Mouse (Mus musculus) hindbrain, embryonic 16.5 days (tissue): Measurements from ENCODE around the gene Zfp768. TPM values are rescaled to one million over a fixed set of nuclear protein-coding genes. Genes with fewer than 3 reads are reported as not detected.
"Not testable (repeated sequence)": the region's sequence is repeated elsewhere in the genome, so short reads cannot be mapped to it uniquely, and the experiment has no call there.

ENCODE experiments used
- ATAC-seq: fragments of 200-750 bp; cut with Nextera tagmentation; 2 replicates; pipeline ENCODE4 v1.8.0; 2017; ENCODE audit warnings: moderate TSS enrichment, moderate library complexity
- H3K27ac ChIP-seq: fragments of 300-500 bp; sonication (generic); 2 replicates; pipeline ENCODE4 v1.5.1; 2014; ENCODE audit warnings: low read depth, mild to moderate bottlenecking, control low read depth, low read length, moderate library complexity
- H3K27me3 ChIP-seq: fragments of 300-500 bp; sonication (generic); replicated peaks from 2 replicates; pipeline ENCODE4 v1.6.1; 2014; ENCODE audit warnings: low read length; ENCODE audit not compliant: control insufficient read depth, insufficient read depth
- H3K36me3 ChIP-seq: fragments of 300-500 bp; sonication (generic); 2 replicates; pipeline ENCODE4 v1.6.1; 2014; ENCODE audit warnings: mild to moderate bottlenecking, low read length, moderate library complexity, mixed read lengths; ENCODE audit not compliant: control insufficient read depth, insufficient read depth
- H3K4me1 ChIP-seq: fragments of 300-500 bp; sonication (generic); 2 replicates; pipeline ENCODE4 v1.6.1; 2014; ENCODE audit warnings: low read depth, low read length; ENCODE audit not compliant: control insufficient read depth, insufficient read depth
- H3K4me2 ChIP-seq: fragments of 300-500 bp; sonication (generic); 2 replicates; pipeline ENCODE4 v1.6.1; 2014; ENCODE audit warnings: mild to moderate bottlenecking, low read length, control low read depth, moderate library complexity
- H3K4me3 ChIP-seq: fragments of 300-500 bp; sonication (generic); 2 replicates; pipeline ENCODE4 v1.5.1; 2014; ENCODE audit warnings: mild to moderate bottlenecking, low read length, control low read depth, moderate library complexity
- H3K9ac ChIP-seq: fragments of 300-500 bp; sonication (generic); 2 replicates; pipeline ENCODE4 v1.6.1; 2014; ENCODE audit warnings: low read depth, mild to moderate bottlenecking, control low read depth, low read length, moderate library complexity
- H3K9me3 ChIP-seq: fragments of 300-500 bp; sonication (generic); 2 replicates; pipeline ENCODE4 v1.6.1; 2014; ENCODE audit warnings: mild to moderate bottlenecking, low read length, moderate library complexity; ENCODE audit not compliant: control insufficient read depth
- WGBS: fragments of 180-500 bp; shearing (Covaris S2); extraction: QIAGEN DNeasy Blood & Tissue Kit; methylation state at CpG from one replicate; pipeline ENCODE4 v1.1.7; 2014; 5-methylcytosine and 5-hydroxymethylcytosine counted together
- polyA plus RNA-seq: library from polyadenylated mRNA; unstranded; fragments of >200 nt; fragmentation: Nextera tagmentation; extraction: Ambion mirVana; gene quantifications from 2 replicates; pipeline ENCODE4 v1.2.1, GENCODE M21; 2015

Gene Zfp768
- polyA plus RNA-seq, result 16.3 and 17.4 TPM in 2 replicates

- Histone ChIP-seq H3K9ac (peak within 1 kb of the TSS; percentile 97), H3K4me3 (peak within 1 kb of the TSS; percentile 95)
These were observed at the start of gene Zfp768 for GRCm38 (mm10) chr7:127345512-127346325. Gene Zfp768, minus strand, starts transcription at chr7:127345589.

GRCm38 (mm10) chr7:127393944-127394333 is 48.5 kb upstream of the Zfp768 start:
- no peaks in the 10 kb centered on the region for H3K36me3 ChIP-seq
- H3K4me1 ChIP-seq, result peaks cover 10% of the 10 kb centered on the region
- H3K9me3 ChIP-seq, result no peaks in the 10 kb centered on the region
- peak overlapping the region; percentile 72 for H3K4me3 ChIP-seq
- H3K9ac ChIP-seq, result peak overlapping the region; percentile 89
- whole genome bisulfite sequencing, result 22% methylated on average over 7 of the region's 7 CpGs
- peak; percentile 19; the same call in 1 of the 2 replicates for ATAC-seq
- peak overlapping the region; percentile 71 for H3K4me2 ChIP-seq
- H3K27me3 ChIP-seq, result no peaks in the 10 kb centered on the region; the same call in 1 of the 2 replicates
- H3K27ac ChIP-seq, result peak overlapping the region; percentile 58

More at GRCm38 (mm10) chr7:127345512-127346325, at the start of gene Zfp768:
- peak within 1 kb of the TSS; percentile 73 for H3K4me2 ChIP-seq
- H3K4me1 ChIP-seq, result peaks cover 20% of the 10 kb centered on the region
- peaks cover 11% of the 10 kb centered on the region for H3K36me3 ChIP-seq
- H3K27ac ChIP-seq, result peak within 1 kb of the TSS; percentile 98
- ATAC-seq, result peak; percentile 90
- H3K27me3 ChIP-seq, result no peaks in the 10 kb centered on the region
- H3K9me3 ChIP-seq, result no peaks in the 10 kb centered on the region
- WGBS, result under 1% methylated on average over 73 of the region's 76 CpGs

GRCm38 (mm10) chr7:127393157-127393943 is 48.0 kb upstream of the Zfp768 start, which contains the start of gene E430018J23Rik:
Gene E430018J23Rik, minus strand, starts transcription at chr7:127393629.
- Histone ChIP-seq H3K9me3 (no peaks in the 10 kb centered on the region), H3K27me3 (no peaks in the 10 kb centered on the region; the same call in 1 of the 2 replicates), H3K4me1 (peaks cover 10% of the 10 kb centered on the region), H3K36me3 (no peaks in the 10 kb centered on the region), H3K27ac (peak within 1 kb of the TSS; percentile 91), H3K9ac (peak within 1 kb of the TSS; percentile 89), H3K4me2 (peak within 1 kb of the TSS; percentile 71), H3K4me3 (peak within 1 kb of the TSS; percentile 72)
- WGBS, result under 1% methylated on average over 44 of the region's 45 CpGs
- ATAC-seq, result peak; percentile 96

GRCm38 (mm10) chr7:127392251-127392824 is 46.9 kb upstream of the Zfp768 start:
- Histone ChIP-seq H3K4me2 (peak overlapping the region; percentile 71), H3K27ac (no peak overlapping the region), H3K4me1 (peaks cover 10% of the 10 kb centered on the region), H3K9ac (peak overlapping the region; percentile 89; the same call in 1 of the 2 replicates), H3K36me3 (no peaks in the 10 kb centered on the region), H3K27me3 (no peaks in the 10 kb centered on the region; the same call in 1 of the 2 replicates), H3K4me3 (peak overlapping the region; percentile 72), H3K9me3 (no peaks in the 10 kb centered on the region)
- WGBS, result 87% methylated on average over 8 of the region's 8 CpGs
- no peak for ATAC-seq

GRCm38 (mm10) chr7:127391538-127391937 is 46.1 kb upstream of the Zfp768 start:
- no peak overlapping the region for H3K27ac ChIP-seq
- peaks cover 10% of the 10 kb centered on the region for H3K4me1 ChIP-seq
- H3K9ac ChIP-seq, result no peak overlapping the region
- ATAC-seq, result no peak
- H3K36me3 ChIP-seq, result no peaks in the 10 kb centered on the region
- 95% methylated on average over 16 of the region's 16 CpGs for WGBS
- H3K27me3 ChIP-seq, result no peaks in the 10 kb centered on the region; the same call in 1 of the 2 replicates
- no peaks in the 10 kb centered on the region for H3K9me3 ChIP-seq
- H3K4me3 ChIP-seq, result no peak overlapping the region
- H3K4me2 ChIP-seq, result no peak overlapping the region

GRCm38 (mm10) chr7:127390306-127390705 is 44.9 kb upstream of the Zfp768 start:
- no peak for ATAC-seq
- Histone ChIP-seq H3K4me1 (peaks cover 10% of the 10 kb centered on the region), H3K27ac (no peak overlapping the region), H3K4me2 (no peak overlapping the region), H3K9me3 (no peaks in the 10 kb centered on the region), H3K27me3 (no peaks in the 10 kb centered on the region), H3K4me3 (no peak overlapping the region), H3K9ac (no peak overlapping the region), H3K36me3 (no peaks in the 10 kb centered on the region)
- 80% methylated on average over 7 of the region's 7 CpGs for WGBS

GRCm38 (mm10) chr7:127388201-127388600 is 42.8 kb upstream of the Zfp768 start:
- H3K4me3 ChIP-seq, H3K4me1 ChIP-seq, H3K9ac ChIP-seq, H3K36me3 ChIP-seq, H3K4me2 ChIP-seq, H3K27ac ChIP-seq, H3K27me3 ChIP-seq, ATAC-seq, H3K9me3 ChIP-seq: not testable (repeated sequence)

GRCm38 (mm10) chr7:127386641-127387392 is 41.4 kb upstream of the Zfp768 start, which contains the start of gene 9130019O22Rik:
Gene 9130019O22Rik, minus strand, starts transcription at chr7:127387166.
- 8% methylated on average over 32 of the region's 38 CpGs for WGBS
- Histone ChIP-seq H3K9me3 (no peaks in the 10 kb centered on the region; the same call in 1 of the 2 replicates), H3K4me1 (no peaks in the 10 kb centered on the region), H3K36me3 (peaks cover 3% of the 10 kb centered on the region; the same call in 1 of the 2 replicates), H3K27me3 (no peaks in the 10 kb centered on the region), H3K27ac (peak within 1 kb of the TSS; percentile 54; the same call in 1 of the 2 replicates), H3K9ac (peak within 1 kb of the TSS; percentile 74), H3K4me2 (peak within 1 kb of the TSS; percentile 79), H3K4me3 (peak within 1 kb of the TSS; percentile 49)
- ATAC-seq, result peak; percentile 90
